Mouse (Mus musculus): ENCODE measurements at regions not wholly inside any gene's neighbourhood (a gene's known extent, or its start where the extent isn't known, plus 50 kb on each side); places are given as distances from the start of the nearest gene placed in this dataset.
"Not testable (repeated sequence)": the region's sequence is repeated elsewhere in the genome, so short reads cannot be mapped to it uniquely, and the experiment has no call there.

- peak in 1 of 2 experiments; percentile 5 for DNase-seq (ENCODE audit: low spot score in 2 of 2)
These were observed 167.3 kb downstream of the Gm44 start for GRCm38 (mm10) chrX:91059251-91059650.

- DNase-seq (ENCODE audit: low spot score in 2 of 2), result not testable (repeated sequence)
These were observed 193.2 kb downstream of the Gm44 start for GRCm38 (mm10) chrX:91085137-91085536.

All from thymus, postnatal 10 days (tissue).